Mouse (Mus musculus): ENCODE results near the gene Mllt11. TPM values are rescaled to one million over a fixed set of nuclear protein-coding genes. Genes with fewer than 3 reads are reported as not detected.
A peak's percentile ranks its signal among the peaks of the same experiment; 100 is the strongest.

Gene Mllt11
- polyA plus RNA-seq, 1 experiment from 2014 or later: 341 TPM

DNA sequence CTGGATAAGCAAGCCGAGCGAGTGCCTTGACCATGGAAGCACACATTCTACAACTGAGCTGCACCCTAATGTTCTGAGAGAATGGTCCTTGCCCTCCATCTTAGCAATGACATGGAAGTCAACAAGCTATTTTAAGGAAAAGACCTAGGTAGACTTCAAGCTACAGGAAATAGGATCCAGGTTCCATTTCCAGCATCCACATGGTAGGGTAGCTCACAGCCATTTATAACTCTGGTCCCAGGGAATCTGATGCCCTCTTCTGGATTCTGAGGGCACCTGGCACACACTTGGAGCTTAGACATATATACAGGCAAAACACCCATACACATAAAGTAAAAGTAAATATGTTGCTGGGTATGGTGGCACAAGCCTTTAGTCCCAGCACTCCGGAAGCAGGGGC is 34.1 kb upstream of the Mllt11 start:
- Histone ChIP-seq H3K27me3 (no peaks in the 10 kb centered on the region), H3K27ac (replicated peaks) (no peak overlapping the region), H3K4me2 (no peak overlapping the region), H3K4me3 (no peak overlapping the region), H3K9ac (no peak overlapping the region), H3K36me3 (peaks cover 62% of the 10 kb centered on the region), H3K4me1 (replicated peaks) (no peaks in the 10 kb centered on the region), H3K9me3 (no peaks in the 10 kb centered on the region)
- no peak for ATAC-seq (ENCODE audit: low FRiP score, low read depth)
- WGBS: 100% methylated on average over 3 of the region's 3 CpGs

DNA sequence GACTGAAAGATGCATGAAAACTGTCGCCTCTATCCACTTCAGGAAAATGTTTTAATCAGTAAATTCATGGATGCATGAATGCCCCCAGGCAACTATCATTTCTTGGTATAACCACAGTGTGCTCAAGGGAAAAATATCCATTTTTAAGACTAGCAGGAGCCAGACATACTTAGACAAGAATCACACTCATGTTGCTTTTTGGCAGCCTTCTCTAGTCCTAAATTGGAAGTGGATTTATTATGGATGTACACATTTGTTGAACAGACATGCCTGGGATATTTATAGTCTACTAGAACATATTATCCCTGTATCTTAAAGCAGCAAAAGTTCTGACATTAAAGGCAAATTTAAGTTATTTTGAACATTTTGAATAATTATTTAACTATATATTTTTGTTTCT is 32.8 kb upstream of the Mllt11 start:
- peaks cover 71% of the 10 kb centered on the region for H3K36me3 ChIP-seq
- H3K9me3 ChIP-seq: no peaks in the 10 kb centered on the region
- H3K27ac ChIP-seq (replicated peaks): no peak overlapping the region
- 76% methylated on average over 1 of the region's 1 CpGs for WGBS
- no peak overlapping the region for H3K4me3 ChIP-seq
- H3K4me2 ChIP-seq: no peak overlapping the region
- ATAC-seq (ENCODE audit: low FRiP score, low read depth): no peak
- no peaks in the 10 kb centered on the region for H3K27me3 ChIP-seq
- H3K4me1 ChIP-seq (replicated peaks): no peaks in the 10 kb centered on the region
- H3K9ac ChIP-seq: no peak overlapping the region

DNA sequence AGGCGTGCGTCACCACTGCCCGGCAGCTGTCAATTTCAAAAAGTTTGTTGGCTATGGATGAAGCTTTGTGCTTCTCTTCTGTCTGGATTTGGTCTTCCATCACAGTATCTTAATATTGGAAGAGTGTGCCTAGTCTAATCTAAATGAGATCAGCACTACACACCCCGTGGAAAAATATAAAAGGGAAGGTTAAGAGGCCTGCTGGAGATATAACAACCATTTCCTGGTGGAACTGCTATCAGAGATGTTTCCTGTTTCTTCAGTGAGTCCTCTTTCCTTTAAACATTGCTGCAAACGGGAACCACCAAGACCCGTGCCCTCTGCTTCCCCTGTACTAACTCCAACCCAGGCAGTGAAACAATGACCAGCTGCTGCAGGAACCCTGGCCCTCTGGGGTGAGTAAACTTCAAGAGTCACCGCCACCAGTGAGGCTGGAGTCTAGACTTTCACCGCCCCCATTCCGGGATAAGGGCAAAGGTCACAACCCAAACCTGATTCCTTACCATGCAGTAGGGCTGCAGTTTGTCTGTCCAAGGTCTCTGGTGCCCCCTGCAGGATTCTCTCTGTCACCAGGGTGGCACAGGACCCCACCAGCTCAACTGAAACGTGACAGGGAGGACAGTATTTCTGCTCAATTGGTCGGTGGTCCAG is 31.2 kb upstream of the Mllt11 start:
- no peak for ATAC-seq (ENCODE audit: low FRiP score, low read depth)
- Histone ChIP-seq H3K27ac (replicated peaks) (no peak overlapping the region), H3K4me1 (replicated peaks) (no peaks in the 10 kb centered on the region), H3K9me3 (no peaks in the 10 kb centered on the region), H3K9ac (no peak overlapping the region), H3K27me3 (no peaks in the 10 kb centered on the region), H3K4me3 (no peak overlapping the region), H3K36me3 (peaks cover 76% of the 10 kb centered on the region), H3K4me2 (no peak overlapping the region)
- WGBS: 50% methylated on average over 11 of the region's 11 CpGs

DNA sequence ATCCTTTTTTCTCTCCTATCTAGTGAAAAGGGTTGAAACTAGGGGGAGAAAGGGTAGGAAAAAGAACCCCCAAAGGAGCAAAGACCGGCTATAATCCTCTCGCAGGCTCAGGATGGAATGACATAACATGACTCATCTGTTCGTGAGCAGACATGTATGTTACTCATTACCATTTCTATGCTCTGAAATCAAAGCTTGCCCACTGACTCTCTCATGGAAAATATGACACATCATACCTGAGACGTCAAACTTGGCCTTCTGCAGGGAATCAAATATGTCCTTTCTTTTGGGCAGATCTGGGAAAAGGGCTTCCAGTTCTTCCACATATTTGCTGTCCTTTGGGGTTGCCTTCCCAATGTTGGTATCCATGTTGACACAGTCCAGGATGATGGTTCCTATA is 30.0 kb upstream of the Mllt11 start:
- Histone ChIP-seq H3K9me3 (no peaks in the 10 kb centered on the region), H3K4me1 (replicated peaks) (no peaks in the 10 kb centered on the region), H3K4me3 (no peak overlapping the region), H3K9ac (no peak overlapping the region), H3K27ac (replicated peaks) (no peak overlapping the region), H3K27me3 (no peaks in the 10 kb centered on the region), H3K4me2 (no peak overlapping the region), H3K36me3 (peaks cover 73% of the 10 kb centered on the region)
- WGBS: 96% methylated on average over 4 of the region's 4 CpGs
- no peak for ATAC-seq (ENCODE audit: low FRiP score, low read depth)

DNA sequence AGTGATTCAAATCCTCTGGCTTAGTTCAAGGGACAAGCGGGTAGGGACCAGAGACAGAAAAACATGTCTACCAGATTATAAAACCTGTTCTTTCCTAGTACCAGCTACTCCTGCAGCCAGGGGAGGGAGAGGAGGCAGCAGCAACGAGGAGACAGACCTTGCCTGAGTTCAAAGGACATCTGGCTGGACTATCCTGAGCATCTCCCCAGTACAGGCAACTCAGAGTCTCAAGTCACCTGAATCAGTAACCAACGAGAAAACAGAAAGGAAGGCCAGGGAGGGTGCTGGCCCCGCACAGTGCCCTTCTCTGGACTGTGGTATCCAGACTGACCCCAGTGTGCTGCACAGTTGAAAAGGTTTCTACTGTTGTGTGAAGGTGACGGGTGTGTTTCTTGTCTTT is 25.0 kb upstream of the Mllt11 start:
- Histone ChIP-seq H3K36me3 (peaks cover 70% of the 10 kb centered on the region), H3K4me2 (no peak overlapping the region), H3K27ac (replicated peaks) (no peak overlapping the region), H3K4me3 (no peak overlapping the region), H3K9ac (no peak overlapping the region), H3K27me3 (no peaks in the 10 kb centered on the region), H3K4me1 (replicated peaks) (no peaks in the 10 kb centered on the region), H3K9me3 (no peaks in the 10 kb centered on the region)
- ATAC-seq (ENCODE audit: low FRiP score, low read depth): no peak
- 90% methylated on average over 5 of the region's 5 CpGs for WGBS

DNA sequence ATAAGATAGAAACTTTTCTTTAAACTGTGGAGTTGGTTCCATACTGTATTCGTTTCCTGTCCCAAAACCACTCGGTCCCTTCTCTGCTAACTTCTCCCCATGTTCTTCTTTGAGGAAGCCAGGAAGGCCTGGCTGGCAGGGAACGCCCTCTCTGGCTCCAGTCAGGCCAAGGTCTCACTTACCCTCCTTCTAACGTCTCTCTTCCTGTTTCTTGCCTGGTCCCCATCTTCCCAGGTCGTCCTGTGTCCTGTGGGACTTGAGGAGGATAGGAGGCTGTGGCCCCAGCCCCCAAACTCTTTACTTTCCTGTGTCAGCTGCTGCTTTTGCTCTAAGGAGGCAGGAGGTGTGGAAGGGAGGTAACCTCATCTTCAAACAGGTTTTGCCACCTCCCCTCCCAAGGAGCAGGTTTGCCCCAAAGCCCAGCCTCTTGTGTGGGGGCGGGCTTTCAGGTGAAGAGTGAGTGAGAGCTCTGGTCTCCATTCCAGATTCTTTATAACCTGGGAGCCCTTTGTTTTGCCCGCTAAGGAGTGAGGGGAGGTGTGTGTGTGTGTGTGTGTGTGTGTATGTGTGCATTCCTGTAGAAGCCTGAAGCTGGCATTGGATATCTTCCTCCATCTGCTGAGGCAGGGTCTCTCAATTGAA is 18.9 kb upstream of the Mllt11 start, which contains the start of gene Bnipl:
Gene Bnipl, minus strand, starts transcription at position 411 of the 642 bp plus-strand sequence.
- no peak for ATAC-seq (ENCODE audit: low FRiP score, low read depth)
- Histone ChIP-seq H3K4me2 (no peak within 1 kb of the TSS), H3K9ac (no peak within 1 kb of the TSS), H3K9me3 (no peaks in the 10 kb centered on the region), H3K4me3 (no peak within 1 kb of the TSS), H3K4me1 (replicated peaks) (no peaks in the 10 kb centered on the region), H3K27ac (replicated peaks) (no peak within 1 kb of the TSS), H3K36me3 (peaks cover 22% of the 10 kb centered on the region), H3K27me3 (no peaks in the 10 kb centered on the region)
- WGBS: 54% methylated on average over 7 of the region's 7 CpGs

DNA sequence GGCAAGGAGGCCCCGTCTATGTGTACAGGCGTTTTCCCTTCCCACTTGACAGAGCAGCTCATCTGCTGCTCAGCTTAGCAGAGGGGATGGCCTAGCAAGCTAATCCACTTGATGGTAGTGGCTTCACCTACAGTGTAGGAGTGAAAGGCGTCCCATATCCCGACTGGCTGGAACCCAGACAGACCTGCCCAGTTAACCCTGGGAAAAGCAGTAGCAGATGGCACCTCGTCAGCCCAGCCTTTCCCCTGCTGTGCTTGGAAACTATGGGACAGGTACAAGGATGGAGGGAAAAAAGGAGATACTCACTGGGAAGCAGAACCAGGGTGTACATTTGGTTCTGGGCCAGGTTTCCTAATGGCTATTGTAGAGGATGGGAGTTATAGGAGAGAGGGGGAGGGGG is 18.4 kb upstream of the Mllt11 start:
- H3K9me3 ChIP-seq: no peaks in the 10 kb centered on the region
- no peak overlapping the region for H3K4me2 ChIP-seq
- ATAC-seq (ENCODE audit: low FRiP score, low read depth): no peak
- H3K4me3 ChIP-seq: no peak overlapping the region
- 77% methylated on average over 5 of the region's 5 CpGs for WGBS
- no peaks in the 10 kb centered on the region for H3K4me1 ChIP-seq (replicated peaks)
- peaks cover 19% of the 10 kb centered on the region for H3K36me3 ChIP-seq
- no peaks in the 10 kb centered on the region for H3K27me3 ChIP-seq
- no peak overlapping the region for H3K27ac ChIP-seq (replicated peaks)
- no peak overlapping the region for H3K9ac ChIP-seq

DNA sequence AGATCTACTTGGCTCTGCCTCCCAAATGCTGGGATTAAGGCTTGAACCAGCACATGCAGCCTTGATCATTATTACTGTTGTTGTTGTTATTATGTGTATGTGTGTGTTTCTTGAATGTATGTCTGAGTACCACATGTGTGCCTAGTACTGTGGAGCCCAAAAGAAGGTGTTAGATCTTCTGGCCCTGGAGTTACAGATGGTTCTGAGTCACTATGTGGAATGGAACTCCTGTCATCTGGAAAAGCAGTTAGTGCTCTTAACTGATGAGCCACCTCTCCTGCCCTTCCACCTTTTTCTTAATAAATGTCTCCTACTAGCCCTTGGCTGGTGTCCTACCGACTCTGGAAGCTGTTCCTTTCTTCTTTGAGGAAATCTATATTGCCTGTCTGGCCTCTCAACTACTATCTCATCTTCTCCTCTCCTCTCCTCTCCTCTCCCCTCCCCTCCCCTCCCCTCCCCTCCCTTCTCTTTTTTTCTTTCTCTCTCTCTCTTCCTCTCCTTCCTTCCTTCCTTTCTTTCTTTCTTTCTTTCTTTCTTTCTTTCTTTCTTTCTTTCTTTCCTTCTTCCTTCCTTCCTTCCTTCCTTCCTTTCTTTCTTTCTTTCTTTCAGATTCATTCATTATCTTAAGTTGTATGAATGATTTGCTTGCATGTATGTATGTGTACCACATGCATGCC is 15.8 kb upstream of the Mllt11 start:
- no peak for ATAC-seq (ENCODE audit: low FRiP score, low read depth)
- H3K9me3 ChIP-seq: no peaks in the 10 kb centered on the region
- H3K36me3 ChIP-seq: no peaks in the 10 kb centered on the region
- no peaks in the 10 kb centered on the region for H3K4me1 ChIP-seq (replicated peaks)
- no peak overlapping the region for H3K9ac ChIP-seq
- no peaks in the 10 kb centered on the region for H3K27me3 ChIP-seq
- 71% methylated on average over 1 of the region's 1 CpGs for WGBS
- H3K27ac ChIP-seq (replicated peaks): no peak overlapping the region
- no peak overlapping the region for H3K4me2 ChIP-seq
- no peak overlapping the region for H3K4me3 ChIP-seq

DNA sequence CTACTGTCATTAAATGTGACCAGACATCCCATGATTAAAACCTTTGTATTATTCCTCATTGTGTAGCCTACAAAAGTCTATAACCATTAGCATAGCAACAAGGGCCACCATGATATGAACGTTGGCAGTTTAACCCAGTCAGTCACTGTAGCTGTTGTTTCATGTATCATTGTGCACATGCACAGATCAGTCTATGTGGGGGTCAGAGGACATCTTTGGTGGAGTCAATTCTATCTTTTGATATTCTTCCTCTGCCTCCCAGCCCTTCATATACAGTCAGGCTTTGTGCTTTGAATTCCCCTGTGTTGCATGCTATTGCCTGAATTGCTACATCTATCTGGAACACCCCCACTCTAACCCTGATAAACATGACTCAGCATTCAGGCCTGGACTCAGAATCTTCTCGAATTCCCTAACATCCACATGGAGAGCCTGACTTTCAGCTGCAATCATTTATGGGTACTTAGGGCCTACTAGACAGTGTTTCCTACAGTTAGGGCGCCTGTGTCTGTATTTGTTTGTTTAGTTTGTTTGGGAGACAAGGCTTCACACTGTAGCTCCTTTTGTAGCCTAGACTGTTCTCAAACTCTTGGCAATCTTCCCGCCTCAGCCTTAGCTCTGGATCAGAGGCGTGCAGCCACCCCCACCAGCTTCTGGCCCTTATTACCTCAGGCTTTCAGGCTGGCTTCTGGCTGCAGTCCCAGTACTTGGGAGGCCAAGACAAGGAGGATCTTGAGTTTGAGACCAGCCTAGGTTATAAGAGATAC is 14.7 kb upstream of the Mllt11 start:
- no peak overlapping the region for H3K9ac ChIP-seq
- H3K9me3 ChIP-seq: no peaks in the 10 kb centered on the region
- H3K4me2 ChIP-seq: no peak overlapping the region
- H3K4me1 ChIP-seq (replicated peaks): no peaks in the 10 kb centered on the region
- no peak overlapping the region for H3K27ac ChIP-seq (replicated peaks)
- no peaks in the 10 kb centered on the region; the same call in 1 of the 2 replicates for H3K36me3 ChIP-seq
- H3K27me3 ChIP-seq: no peaks in the 10 kb centered on the region
- no peak overlapping the region for H3K4me3 ChIP-seq
- 75% methylated on average over 5 of the region's 5 CpGs for WGBS
- ATAC-seq (ENCODE audit: low FRiP score, low read depth): peak; percentile 48; the same call in 1 of the 2 replicates

DNA sequence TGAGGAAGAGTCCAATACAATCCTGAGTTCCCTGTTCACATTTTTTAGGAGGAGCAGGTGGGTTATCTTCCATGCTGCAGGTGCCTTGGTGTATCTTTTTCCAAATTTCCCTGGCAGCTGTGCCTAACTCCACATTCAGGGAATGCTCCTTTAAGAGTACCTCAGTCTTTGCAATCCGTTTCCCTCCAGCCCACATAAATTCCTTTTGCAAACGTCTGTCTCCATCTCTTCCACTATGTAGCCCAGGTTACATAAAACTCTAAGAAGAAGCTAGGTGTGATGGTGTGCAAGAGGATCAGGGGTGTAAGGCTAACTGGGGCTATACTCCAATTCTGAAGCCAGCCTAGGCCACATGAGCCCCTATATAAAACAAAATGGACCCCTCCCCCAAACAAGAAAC is 11.1 kb upstream of the Mllt11 start:
- H3K36me3 ChIP-seq: no peaks in the 10 kb centered on the region; the same call in 1 of the 2 replicates
- H3K9me3 ChIP-seq: no peaks in the 10 kb centered on the region
- no peak overlapping the region for H3K9ac ChIP-seq
- no peak overlapping the region for H3K4me3 ChIP-seq
- ATAC-seq (ENCODE audit: low FRiP score, low read depth): no peak
- no peak overlapping the region for H3K27ac ChIP-seq (replicated peaks)
- no peak overlapping the region for H3K4me2 ChIP-seq
- H3K27me3 ChIP-seq: no peaks in the 10 kb centered on the region
- 81% methylated on average over 2 of the region's 2 CpGs for WGBS
- H3K4me1 ChIP-seq (replicated peaks): no peaks in the 10 kb centered on the region

DNA sequence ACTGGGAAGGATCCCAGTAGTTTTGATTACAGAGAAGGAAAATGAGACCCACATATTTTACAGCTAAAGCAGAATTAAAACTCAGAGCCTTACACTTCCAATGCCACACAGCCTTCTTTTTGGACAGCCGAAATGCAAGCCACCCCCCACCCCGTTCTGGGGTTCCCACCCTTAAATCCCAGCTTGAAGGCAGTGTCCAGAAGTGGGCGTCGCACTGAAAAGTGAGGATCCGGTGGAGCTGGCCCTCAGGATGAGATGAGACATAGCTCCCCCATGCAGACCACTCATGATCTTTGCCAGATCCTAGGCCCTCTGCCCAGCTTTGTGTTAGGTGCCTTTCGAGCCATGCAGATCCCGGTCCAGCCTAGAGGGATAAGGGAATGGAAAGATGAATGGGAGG is 9.5 kb upstream of the Mllt11 start, which contains the start of gene Gm128:
Gene Gm128, minus strand, starts transcription at position 101 of the 400 bp plus-strand sequence.
- 83% methylated on average over 7 of the region's 7 CpGs for WGBS
- Histone ChIP-seq H3K9ac (no peak within 1 kb of the TSS), H3K27ac (replicated peaks) (no peak within 1 kb of the TSS), H3K4me3 (no peak within 1 kb of the TSS), H3K9me3 (no peaks in the 10 kb centered on the region), H3K4me2 (no peak within 1 kb of the TSS), H3K27me3 (no peaks in the 10 kb centered on the region), H3K4me1 (replicated peaks) (no peaks in the 10 kb centered on the region), H3K36me3 (peaks cover 13% of the 10 kb centered on the region)
- ATAC-seq (ENCODE audit: low FRiP score, low read depth): no peak

DNA sequence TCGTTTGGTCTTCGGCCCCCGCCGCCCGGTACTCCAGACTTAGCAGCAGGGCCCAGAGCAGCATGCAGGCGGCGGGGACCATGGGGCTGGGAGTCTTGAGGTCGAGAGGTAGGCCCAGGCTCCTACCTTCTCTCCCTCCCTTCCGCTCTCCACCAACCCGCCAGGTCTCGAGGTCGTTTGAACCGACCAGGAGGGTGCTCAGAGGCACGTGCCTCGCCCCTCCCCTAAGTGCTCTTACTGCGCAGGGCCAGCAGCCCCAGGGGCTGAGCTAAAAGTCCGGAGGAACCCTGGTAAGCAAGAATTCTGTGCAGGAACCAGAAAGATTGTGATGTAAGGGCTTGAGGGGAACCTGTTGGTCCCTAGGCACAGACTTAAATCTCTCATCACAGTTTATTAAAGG is 8.9 kb upstream of the Mllt11 start:
- H3K4me2 ChIP-seq: no peak overlapping the region
- no peaks in the 10 kb centered on the region for H3K9me3 ChIP-seq
- WGBS: 32% methylated on average over 17 of the region's 17 CpGs
- no peaks in the 10 kb centered on the region for H3K27me3 ChIP-seq
- no peak overlapping the region for H3K4me3 ChIP-seq
- ATAC-seq (ENCODE audit: low FRiP score, low read depth): no peak
- H3K36me3 ChIP-seq: peaks cover 19% of the 10 kb centered on the region
- H3K27ac ChIP-seq (replicated peaks): no peak overlapping the region
- H3K4me1 ChIP-seq (replicated peaks): no peaks in the 10 kb centered on the region
- H3K9ac ChIP-seq: no peak overlapping the region
